Mouse (Mus musculus) liver, embryonic 13.5 days (tissue): ENCODE measurements around the gene Pex10. TPM values are rescaled to one million over a fixed set of nuclear protein-coding genes. Genes with fewer than 3 reads are reported as not detected.

Experiments used
- ATAC-seq: fragments of 200-750 bp; cut with Nextera tagmentation; 2 replicates; pipeline ENCODE4 v1.8.0; 2017; ENCODE audit warnings: low read depth, mild to moderate bottlenecking, moderate number of reproducible peaks, moderate library complexity
- DNase-seq: peaks from one replicate; pipeline ENCODE4 v3.0.0; 2022
- H3K27ac ChIP-seq: fragments of 300-500 bp; sonication (generic); 2 replicates; pipeline ENCODE4 v1.5.1; 2015; ENCODE audit warnings: moderate library complexity, mild to moderate bottlenecking, inconsistent platforms
- H3K27me3 ChIP-seq: fragments of 300-500 bp; sonication (generic); 2 replicates; pipeline ENCODE4 v1.6.1; 2015; ENCODE audit warnings: mild to moderate bottlenecking, inconsistent platforms
- H3K36me3 ChIP-seq: fragments of 300-500 bp; sonication (generic); 2 replicates; pipeline ENCODE4 v1.6.1; 2015; ENCODE audit warnings: mild to moderate bottlenecking, inconsistent platforms
- H3K4me1 ChIP-seq: fragments of 300-500 bp; sonication (generic); replicated peaks from 2 replicates; pipeline ENCODE4 v1.6.1; 2015; ENCODE audit warnings: inconsistent platforms
- H3K4me2 ChIP-seq: fragments of 300-500 bp; sonication (generic); 2 replicates; pipeline ENCODE4 v1.6.1; 2015; ENCODE audit warnings: inconsistent platforms, mild to moderate bottlenecking, moderate library complexity
- H3K4me3 ChIP-seq: fragments of 300-500 bp; sonication (generic); replicated peaks from 2 replicates; pipeline ENCODE4 v1.5.1; 2015; ENCODE audit warnings: mild to moderate bottlenecking, inconsistent platforms
- H3K9ac ChIP-seq: fragments of 300-500 bp; sonication (generic); 2 replicates; pipeline ENCODE4 v1.6.1; 2015; ENCODE audit warnings: mild to moderate bottlenecking, inconsistent platforms
- H3K9me3 ChIP-seq: fragments of 300-500 bp; sonication (generic); replicated peaks from 2 replicates; pipeline ENCODE4 v1.6.1; 2016; ENCODE audit warnings: inconsistent platforms
- WGBS: fragments of 180-500 bp; shearing (Covaris S2); methylation state at CpG from one replicate; pipeline ENCODE4 v1.1.7; 2015; ENCODE audit not compliant: insufficient replicate concordance; 5-methylcytosine and 5-hydroxymethylcytosine counted together
- polyA plus RNA-seq: library from polyadenylated mRNA; unstranded; fragments of >200 nt; fragmentation: Nextera tagmentation; extraction: Ambion mirVana; gene quantifications from 2 replicates; pipeline ENCODE4 v1.2.1, GENCODE M21; 2015

Pex10 gene
- polyA plus RNA-seq, 1 experiment from 2014 or later: 8.9 TPM

GRCm38 (mm10) chr4:155120583-155120982 is 53.8 kb downstream of the Pex10 start:
- 33% methylated on average over 5 of the region's 5 CpGs for WGBS
- H3K4me1 ChIP-seq: peaks cover 85% of the 10 kb centered on the region
- no peak overlapping the region for H3K4me3 ChIP-seq
- peak overlapping the region; percentile 71 for H3K27ac ChIP-seq
- ATAC-seq (peak; percentile 51), DNase-seq (no peak)
- peak overlapping the region; percentile 50 for H3K9ac ChIP-seq
- no peaks in the 10 kb centered on the region for H3K9me3 ChIP-seq
- H3K4me2 ChIP-seq: no peak overlapping the region
- no peaks in the 10 kb centered on the region for H3K36me3 ChIP-seq
- H3K27me3 ChIP-seq: no peaks in the 10 kb centered on the region

GRCm38 (mm10) chr4:155121222-155121621 is 54.4 kb downstream of the Pex10 start:
- no peaks in the 10 kb centered on the region for H3K9me3 ChIP-seq
- H3K27me3 ChIP-seq: no peaks in the 10 kb centered on the region
- ATAC-seq: no peak
- peaks cover 84% of the 10 kb centered on the region for H3K4me1 ChIP-seq
- no peaks in the 10 kb centered on the region for H3K36me3 ChIP-seq
- H3K4me3 ChIP-seq: no peak overlapping the region
- WGBS: 83% methylated on average over 6 of the region's 6 CpGs
- peak overlapping the region; percentile 71 for H3K27ac ChIP-seq
- no peak for DNase-seq
- H3K9ac ChIP-seq: peak overlapping the region; percentile 50; the same call in 1 of the 2 replicates
- no peak overlapping the region for H3K4me2 ChIP-seq

Other genes with a start within 250 kb of the Pex10 start
- gene Ttc34, start 229.6 kb upstream of the Pex10 start, polyA plus RNA-seq: 0.03 TPM in 1 of 2 replicates, not detected in the other
- 2.4 TPM in 2 replicates for gene Mmel1, start 197.4 kb upstream of the Pex10 start, polyA plus RNA-seq
- 9.0 and 9.2 TPM in 2 replicates for gene Fam213b, start 167.9 kb upstream of the Pex10 start, polyA plus RNA-seq
- 49.5 and 51.7 TPM in 2 replicates for gene Tnfrsf14, start 138.5 kb upstream of the Pex10 start, polyA plus RNA-seq
- 0.08 and 0.23 TPM in 2 replicates for gene Hes5, start 106.1 kb upstream of the Pex10 start, polyA plus RNA-seq
- gene Pank4, start 102.9 kb upstream of the Pex10 start, polyA plus RNA-seq: 23.9 and 27.0 TPM in 2 replicates
- 0.08 and 0.10 TPM in 2 replicates for gene Plch2, start 10.2 kb upstream of the Pex10 start, polyA plus RNA-seq
- 93.6 and 109 TPM in 2 replicates for gene Rer1, start 19.4 kb downstream of the Pex10 start, polyA plus RNA-seq
- gene Morn1, start 19.6 kb downstream of the Pex10 start, polyA plus RNA-seq: 1.7 and 1.9 TPM in 2 replicates
- gene Ski, start 155.6 kb downstream of the Pex10 start, polyA plus RNA-seq: 2.2 and 2.4 TPM in 2 replicates
- gene Faap20, start 182.8 kb downstream of the Pex10 start, polyA plus RNA-seq: 23.4 and 23.6 TPM in 2 replicates